Mouse (Mus musculus) bone marrow macrophage, adult 2 months (primary cell): ENCODE data around the gene Nppb. TPM values are rescaled to one million over a fixed set of nuclear protein-coding genes. Genes with fewer than 3 reads are reported as not detected.

Experiments used
- H3K27ac ChIP-seq: 2 replicates; pipeline ENCODE4 v1.5.1; 2012; ENCODE audit warnings: low read depth, low read length; ENCODE audit not compliant: insufficient read depth
- H3K4me1 ChIP-seq: 2 replicates; pipeline ENCODE4 v1.6.1; 2012; ENCODE audit warnings: low read length; ENCODE audit not compliant: control insufficient read depth, insufficient read depth
- H3K4me3 ChIP-seq: 2 replicates; pipeline ENCODE4 v1.5.1; 2012; ENCODE audit warnings: mild to moderate bottlenecking, low read length, moderate library complexity; ENCODE audit not compliant: insufficient read depth
- CTCF ChIP-seq: IDR thresholded peaks from 2 replicates; pipeline ENCODE4 v1.5.1; 2012; ENCODE audit warnings: low read depth, mild to moderate bottlenecking, low read length, moderate library complexity
- POLR2A ChIP-seq: IDR thresholded peaks from 2 replicates; pipeline ENCODE4 v1.6.1; 2012; ENCODE audit warnings: mild to moderate bottlenecking, low read depth, low read length, borderline replicate concordance
- polyA plus RNA-seq: library from polyadenylated mRNA; stranded (reverse); fragments of >200 nt; gene quantifications from 2 replicates; pipeline ENCODE4 v1.2.4, GENCODE M21; 2012; ENCODE audit not compliant: missing spikeins, insufficient read depth, insufficient read length

Nppb gene
- polyA plus RNA-seq, 1 experiment: not detected

GRCm38 (mm10) chr4:147941045-147942020 lies 44.3 kb upstream of the Nppb start:
- TF ChIP-seq POLR2A (no peak), CTCF (no peak)
- Histone ChIP-seq H3K27ac (peak overlapping the region; percentile 44), H3K4me1 (peaks cover 44% of the 10 kb centered on the region), H3K4me3 (peak overlapping the region; percentile 95)

- no peak for TF ChIP-seq POLR2A
- no peak for TF ChIP-seq CTCF
- peak overlapping the region; percentile 95 for H3K4me3 ChIP-seq
These were observed 42.6 kb upstream of the Nppb start for GRCm38 (mm10) chr4:147943005-147943404.

DNA sequence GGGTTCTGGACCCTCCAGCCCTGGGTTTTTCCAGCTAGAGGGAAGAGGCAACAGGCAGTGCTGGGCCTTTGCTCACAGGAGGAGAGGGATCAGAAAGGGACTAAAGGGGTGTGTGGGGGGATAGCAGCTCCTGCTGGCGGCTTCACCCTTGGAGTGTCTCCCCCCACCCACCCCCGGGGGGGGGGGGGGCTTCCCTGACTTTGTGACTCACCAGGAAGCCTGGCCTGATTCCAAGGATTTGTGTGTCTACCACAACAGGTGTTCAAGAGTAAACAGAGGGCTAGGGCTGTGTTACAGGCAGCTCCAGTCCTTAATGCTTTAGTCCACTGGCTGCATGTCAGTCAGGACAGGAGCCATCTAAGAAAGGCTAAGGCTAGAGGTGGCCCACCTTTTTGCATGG lies 38.1 kb upstream of the Nppb start:
- H3K27ac ChIP-seq: no peak overlapping the region
- TF ChIP-seq CTCF (no peak), POLR2A (no peak)
- H3K4me3 ChIP-seq: no peak overlapping the region
- peaks cover 13% of the 10 kb centered on the region for H3K4me1 ChIP-seq

More at GRCm38 (mm10) chr4:147943005-147943404, 42.6 kb upstream of the Nppb start:
- peaks cover 34% of the 10 kb centered on the region for H3K4me1 ChIP-seq
- H3K27ac ChIP-seq: no peak overlapping the region

- no peak overlapping the region for H3K27ac ChIP-seq
- H3K4me1 ChIP-seq: no peaks in the 10 kb centered on the region
- H3K4me3 ChIP-seq: no peak overlapping the region
- TF ChIP-seq POLR2A: no peak
- peak; percentile 39 for TF ChIP-seq CTCF
These were observed 32.0 kb upstream of the Nppb start for GRCm38 (mm10) chr4:147953590-147953989.

DNA sequence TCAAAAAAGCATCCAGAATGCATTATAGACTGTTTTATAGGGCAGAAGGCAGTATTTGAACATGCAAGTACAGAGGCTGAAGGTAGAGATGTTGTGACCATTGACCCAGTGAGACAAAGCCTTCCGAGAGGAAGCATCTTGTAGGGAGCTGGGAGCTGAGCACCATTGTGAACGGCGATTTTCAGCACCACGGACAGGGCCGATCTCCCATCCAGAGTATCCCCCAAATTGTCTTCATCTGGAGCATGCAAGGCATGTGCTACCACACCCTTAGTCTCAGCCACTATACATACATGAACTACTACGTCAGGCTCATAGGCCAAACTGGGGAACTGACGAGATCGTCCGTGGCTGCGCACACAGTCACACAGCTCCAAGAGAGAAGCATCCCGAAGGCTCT lies 28.4 kb upstream of the Nppb start:
- no peak for TF ChIP-seq POLR2A
- no peak for TF ChIP-seq CTCF
- Histone ChIP-seq H3K27ac (no peak overlapping the region), H3K4me3 (no peak overlapping the region), H3K4me1 (no peaks in the 10 kb centered on the region)

DNA sequence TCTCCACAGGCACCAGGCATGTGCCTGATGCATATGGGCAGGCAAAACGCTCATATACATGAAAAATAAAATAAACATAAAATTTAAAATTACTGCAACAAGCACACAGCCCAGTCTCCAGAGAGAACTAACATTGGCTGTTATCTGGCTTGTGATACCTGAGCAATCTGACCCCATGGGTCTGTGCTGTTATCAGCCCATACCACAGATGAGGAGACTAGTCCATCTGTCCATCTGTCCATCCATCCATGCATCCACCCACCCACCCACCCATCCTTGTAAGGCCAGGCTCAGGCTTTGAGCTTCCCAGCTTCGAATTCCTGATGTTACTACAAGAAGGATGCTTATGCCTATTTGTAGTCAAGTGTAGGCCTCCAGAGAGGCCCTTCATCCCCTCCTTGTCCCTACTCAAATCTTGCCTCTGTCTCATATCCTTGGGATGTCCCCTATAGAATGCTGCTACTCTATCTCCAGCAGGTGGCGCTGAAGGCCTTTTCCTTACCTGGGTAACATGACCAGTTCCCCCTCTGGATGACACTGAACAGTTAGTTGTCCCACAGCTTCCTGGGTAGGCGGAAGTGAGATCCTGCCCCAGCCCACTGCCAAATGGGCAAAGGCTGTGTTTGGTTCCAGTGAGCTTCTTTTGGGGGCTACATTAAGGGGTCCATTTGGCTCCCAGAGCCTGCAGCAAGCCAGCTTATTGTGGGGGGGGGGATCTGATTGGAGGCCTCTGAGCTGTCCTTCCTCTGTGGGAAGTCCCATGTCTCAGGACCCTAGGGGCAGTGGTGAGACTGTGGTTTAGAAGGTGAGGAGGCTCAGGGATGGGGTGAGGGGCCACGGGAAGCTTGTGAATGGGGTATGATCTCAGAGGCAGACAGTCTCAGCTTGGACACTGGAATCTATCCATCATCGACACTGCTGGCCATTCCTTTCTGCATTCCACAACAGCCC lies 25.4 kb upstream of the Nppb start:
- H3K4me1 ChIP-seq: no peaks in the 10 kb centered on the region
- no peak overlapping the region for H3K4me3 ChIP-seq
- TF ChIP-seq CTCF: peak; percentile 52; the same call in 1 of the 2 replicates
- TF ChIP-seq POLR2A: no peak
- no peak overlapping the region for H3K27ac ChIP-seq

DNA sequence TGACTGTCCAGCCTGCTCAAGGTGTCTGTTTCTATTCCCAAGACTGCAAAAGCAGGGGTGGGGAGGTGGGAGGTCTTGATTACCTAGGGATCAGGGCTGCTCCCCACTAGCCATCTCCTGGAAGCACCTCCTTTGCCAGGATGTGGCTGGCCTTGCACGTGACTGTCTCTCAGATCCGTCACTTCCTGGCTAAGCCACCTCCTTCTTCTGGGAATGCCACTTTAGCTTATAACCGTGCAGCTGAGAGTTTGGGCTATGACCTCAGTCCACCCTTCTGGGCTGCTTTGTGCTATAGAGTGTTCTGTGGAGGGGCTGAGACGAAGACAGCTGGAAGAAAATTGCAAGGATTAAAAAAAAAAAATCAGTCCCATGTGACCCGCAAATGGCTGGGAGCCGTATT lies 22.8 kb upstream of the Nppb start:
- H3K4me1 ChIP-seq: no peaks in the 10 kb centered on the region
- TF ChIP-seq POLR2A: no peak
- TF ChIP-seq CTCF: no peak
- no peak overlapping the region for H3K27ac ChIP-seq
- no peak overlapping the region for H3K4me3 ChIP-seq

DNA sequence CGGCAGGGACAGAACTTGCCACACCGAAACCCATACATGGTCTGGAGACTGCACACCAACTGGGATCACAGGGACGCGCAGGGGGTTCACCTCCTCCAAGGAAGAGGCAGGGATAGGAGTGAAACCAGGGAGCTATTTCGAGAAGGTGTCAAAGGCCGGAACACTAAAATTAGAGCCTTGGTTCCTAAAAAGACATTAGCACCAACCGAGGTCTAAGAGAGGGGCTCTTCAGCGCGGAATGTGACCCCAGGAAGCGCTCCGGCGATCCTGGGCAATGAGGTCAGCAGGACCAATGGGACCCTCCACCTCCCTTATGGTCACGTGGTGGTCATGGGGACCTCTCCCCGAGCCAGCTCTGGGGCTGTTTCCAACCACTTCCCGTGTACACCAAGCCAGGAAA lies 22.0 kb upstream of the Nppb start:
- no peak for TF ChIP-seq CTCF
- TF ChIP-seq POLR2A: no peak
- Histone ChIP-seq H3K27ac (no peak overlapping the region), H3K4me1 (no peaks in the 10 kb centered on the region), H3K4me3 (no peak overlapping the region)

DNA sequence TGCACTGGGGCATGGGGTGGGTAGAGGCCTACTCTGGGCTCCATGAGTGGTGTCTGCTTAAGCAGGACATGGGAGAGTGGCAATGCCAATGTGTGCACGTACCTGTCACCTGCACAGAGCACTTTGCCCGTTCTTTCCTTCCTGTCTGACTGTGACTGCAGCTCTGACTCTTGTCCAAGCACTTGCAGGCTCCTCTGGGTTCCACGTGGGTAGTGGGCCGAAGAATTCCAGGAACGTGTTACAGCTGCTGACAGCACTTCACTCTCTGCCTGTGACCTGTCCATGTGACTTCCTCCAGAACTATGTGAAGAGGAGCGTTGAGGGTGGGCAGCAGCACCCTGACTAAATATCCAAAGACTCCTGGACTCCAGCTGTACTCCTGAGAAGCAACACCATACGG lies 19.9 kb upstream of the Nppb start:
- Histone ChIP-seq H3K27ac (no peak overlapping the region), H3K4me1 (no peaks in the 10 kb centered on the region), H3K4me3 (no peak overlapping the region)
- no peak for TF ChIP-seq CTCF
